Mouse (Mus musculus) E14TG2a.4 (cell line): ENCODE data around the gene Terf2.

Experiments
- H3K27me3 ChIP-seq: 2 replicates; pipeline ENCODE4 v1.6.1; 2014; ENCODE audit warnings: low read length, control low read depth; ENCODE audit not compliant: insufficient read depth
- H3K36me3 ChIP-seq: 2 replicates; pipeline ENCODE4 v1.6.1; 2014; ENCODE audit warnings: low read length, control low read depth; ENCODE audit not compliant: insufficient read depth
- H3K4me1 ChIP-seq: replicated peaks from 2 replicates; pipeline ENCODE4 v1.6.1; 2014; ENCODE audit warnings: low read depth, low read length, control low read depth
- H3K4me3 ChIP-seq: replicated peaks from 2 replicates; pipeline ENCODE4 v1.5.1; 2014; ENCODE audit warnings: mild to moderate bottlenecking, low read length
- H3K9me3 ChIP-seq: 2 replicates; pipeline ENCODE4 v1.6.1; 2014; ENCODE audit warnings: low read length, control low read depth
- CTCF ChIP-seq: conservative IDR thresholded peaks from 2 replicates; pipeline ENCODE4 v1.5.1; 2014; ENCODE audit warnings: low read length
- NANOG ChIP-seq: IDR thresholded peaks from 2 replicates; pipeline ENCODE4 v1.6.1; 2014; ENCODE audit warnings: borderline replicate concordance, low read length, mixed read lengths
- POU5F1 ChIP-seq: IDR thresholded peaks from 2 replicates; pipeline ENCODE4 v1.6.1; 2014; ENCODE audit warnings: low read length, borderline replicate concordance

The Terf2 gene

DNA sequence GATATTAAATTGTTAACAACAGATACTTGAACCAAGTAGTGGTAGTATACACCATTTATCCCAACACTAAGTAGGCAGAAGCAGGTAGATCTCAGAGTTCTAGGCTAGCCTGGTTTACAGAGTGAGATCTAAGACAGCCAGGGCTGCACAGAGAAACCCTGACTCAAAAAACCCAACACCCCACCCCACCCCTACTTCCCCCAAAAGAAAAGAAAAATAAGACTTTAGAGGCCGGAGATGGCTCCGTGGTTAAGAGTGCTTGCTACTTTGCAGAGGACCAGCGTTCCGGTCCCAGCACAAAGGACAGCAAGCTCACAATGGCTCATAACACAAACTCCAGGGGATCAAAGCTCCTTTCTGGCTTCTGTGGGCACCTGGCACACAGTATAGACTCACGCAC, 10.3 kb downstream of the Terf2 start:
- TF ChIP-seq POU5F1: no peak
- no peak for TF ChIP-seq NANOG
- TF ChIP-seq CTCF: no peak
- H3K36me3 ChIP-seq: peaks cover 85% of the 10 kb centered on the region
- peaks cover 33% of the 10 kb centered on the region for H3K4me1 ChIP-seq
- H3K9me3 ChIP-seq: no peaks in the 10 kb centered on the region
- no peak overlapping the region for H3K4me3 ChIP-seq
- H3K27me3 ChIP-seq: no peaks in the 10 kb centered on the region

DNA sequence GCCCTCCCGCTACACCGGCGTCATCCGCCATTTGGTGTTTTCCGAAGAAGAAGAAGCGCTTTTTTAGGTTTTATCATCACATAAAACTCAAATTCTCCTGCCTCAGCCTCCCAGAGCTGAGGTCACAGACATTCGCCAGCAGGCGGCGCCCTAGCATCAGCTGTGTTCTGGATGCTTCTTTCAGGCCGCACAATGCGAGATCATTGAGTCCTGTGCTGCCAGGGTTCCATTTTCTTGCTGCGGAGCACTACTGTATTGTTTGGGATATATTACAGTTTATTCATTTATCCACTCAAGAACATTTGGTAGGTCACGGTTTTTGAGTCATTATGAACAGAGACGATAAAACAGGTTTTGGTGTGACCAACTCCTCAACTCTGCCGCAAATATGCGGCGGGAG, 11.0 kb downstream of the Terf2 start:
- H3K27me3 ChIP-seq: no peaks in the 10 kb centered on the region
- no peaks in the 10 kb centered on the region for H3K9me3 ChIP-seq
- H3K4me3 ChIP-seq: peak overlapping the region; percentile 63
- peaks cover 30% of the 10 kb centered on the region for H3K4me1 ChIP-seq
- no peak for TF ChIP-seq POU5F1
- TF ChIP-seq NANOG: no peak
- peak; percentile 95 for TF ChIP-seq CTCF
- H3K36me3 ChIP-seq: peaks cover 85% of the 10 kb centered on the region

DNA sequence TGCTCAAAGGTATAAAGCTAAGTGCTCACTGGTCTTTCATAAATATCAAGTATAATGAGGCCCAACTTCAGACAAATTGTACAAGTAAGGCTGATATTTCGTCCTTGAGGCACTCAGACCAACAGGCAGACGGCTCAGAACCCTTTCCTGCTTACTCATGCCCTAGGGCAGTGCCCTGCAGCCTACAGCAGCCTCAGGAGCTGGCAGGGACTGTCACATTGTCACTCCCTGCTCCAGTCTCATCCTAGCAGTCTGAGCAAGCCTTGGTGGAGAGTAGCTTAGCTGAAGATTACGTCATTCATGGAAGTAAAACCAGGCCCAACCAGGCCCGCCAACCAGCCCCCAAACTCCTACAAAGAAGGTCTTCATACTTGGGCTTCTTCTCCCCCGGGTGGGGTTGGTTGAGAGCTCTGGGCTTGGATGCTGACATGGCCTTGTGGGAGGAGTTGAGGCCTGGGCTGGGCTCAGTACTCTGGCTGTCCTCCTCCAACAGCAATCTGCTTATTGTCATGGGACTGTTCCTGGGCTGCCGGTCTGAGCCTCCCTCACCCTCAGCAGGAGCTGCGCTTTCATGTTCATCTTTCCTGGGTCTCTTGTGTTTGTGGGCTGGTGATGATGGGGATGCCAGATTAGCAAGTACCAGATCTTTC, 20.0 kb downstream of the Terf2 start:
- TF ChIP-seq NANOG (no peak), POU5F1 (no peak), CTCF (no peak)
- Histone ChIP-seq H3K27me3 (no peaks in the 10 kb centered on the region), H3K4me1 (peaks cover 57% of the 10 kb centered on the region), H3K36me3 (peaks cover 85% of the 10 kb centered on the region), H3K9me3 (no peaks in the 10 kb centered on the region), H3K4me3 (no peak overlapping the region)

- Histone ChIP-seq H3K4me1 (peaks cover 76% of the 10 kb centered on the region), H3K27me3 (no peaks in the 10 kb centered on the region), H3K36me3 (peaks cover 68% of the 10 kb centered on the region), H3K4me3 (no peak overlapping the region), H3K9me3 (no peaks in the 10 kb centered on the region)
- TF ChIP-seq NANOG (no peak), CTCF (no peak), POU5F1 (no peak)
Measured at GRCm38 (mm10) chr8:107074128-107074527, 22.2 kb downstream of the Terf2 start.

DNA sequence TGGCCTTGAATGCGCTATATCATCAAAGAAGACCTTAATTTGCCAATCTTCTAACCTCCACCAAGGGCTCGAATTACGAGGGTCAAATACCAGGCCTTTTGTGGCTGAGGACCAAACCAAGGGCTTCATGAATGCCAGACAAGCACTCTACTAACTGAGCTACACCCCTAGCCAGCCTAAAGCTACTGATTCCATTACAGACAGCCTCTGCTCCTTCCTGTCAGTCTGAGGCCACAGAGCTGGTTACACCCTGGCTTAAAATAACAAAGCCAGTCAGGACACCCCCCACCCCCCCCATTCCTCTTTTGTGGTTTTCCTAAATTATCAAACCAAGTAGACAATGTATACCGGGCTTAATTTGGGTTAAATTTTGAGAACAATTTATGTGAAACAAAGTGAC, 22.6 kb downstream of the Terf2 start:
- no peaks in the 10 kb centered on the region for H3K27me3 ChIP-seq
- H3K36me3 ChIP-seq: peaks cover 64% of the 10 kb centered on the region
- H3K9me3 ChIP-seq: no peaks in the 10 kb centered on the region
- peaks cover 80% of the 10 kb centered on the region for H3K4me1 ChIP-seq
- H3K4me3 ChIP-seq: 0 out of 2 replicates have a peak overlapping the region, but pooled peaks have one; percentile 1
- TF ChIP-seq CTCF (no peak), POU5F1 (no peak), NANOG (no peak)

- Histone ChIP-seq H3K9me3 (no peaks in the 10 kb centered on the region), H3K4me3 (peak within 1 kb of the TSS; percentile 32)
Measured at GRCm38 (mm10) chr8:107065511-107066496, 30.5 kb downstream of the Terf2 start, which contains the start of gene Tmed6. TSS of gene Tmed6 (minus strand) at chr8:107065644.

GRCm38 (mm10) chr8:107062613-107063012, 33.7 kb downstream of the Terf2 start:
- TF ChIP-seq POU5F1 (no peak), NANOG (no peak), CTCF (no peak)
- Histone ChIP-seq H3K36me3 (peaks cover 31% of the 10 kb centered on the region), H3K9me3 (no peaks in the 10 kb centered on the region), H3K27me3 (no peaks in the 10 kb centered on the region), H3K4me3 (no peak overlapping the region), H3K4me1 (peaks cover 59% of the 10 kb centered on the region)

More at GRCm38 (mm10) chr8:107065511-107066496, 30.5 kb downstream of the Terf2 start, which contains the start of gene Tmed6:
- Histone ChIP-seq H3K4me1 (peaks cover 62% of the 10 kb centered on the region), H3K36me3 (peaks cover 3% of the 10 kb centered on the region; the same call in 1 of the 2 replicates), H3K27me3 (no peaks in the 10 kb centered on the region)
- TF ChIP-seq POU5F1: no peak
- TF ChIP-seq CTCF: no peak
- TF ChIP-seq NANOG: no peak

DNA sequence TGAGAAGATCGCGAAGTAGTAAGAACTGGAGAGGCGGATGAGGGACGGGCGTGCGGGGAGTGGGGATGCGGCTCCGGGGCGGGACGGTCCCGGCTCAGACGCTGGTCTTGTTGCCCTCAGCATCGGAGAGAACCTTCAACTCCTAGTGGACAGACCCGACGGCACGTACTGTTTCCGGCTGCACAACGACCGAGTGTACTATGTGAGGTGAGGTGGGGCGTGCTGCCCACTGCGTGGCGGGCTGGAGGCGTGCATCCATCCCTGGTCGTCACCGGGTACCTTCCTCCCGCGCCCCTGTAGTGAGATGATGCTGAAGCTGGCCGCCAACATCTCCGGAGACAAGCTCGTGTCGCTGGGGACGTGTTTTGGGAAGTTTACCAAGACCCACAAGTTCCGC, 39.4 kb downstream of the Terf2 start:
- Histone ChIP-seq H3K27me3 (no peaks in the 10 kb centered on the region), H3K9me3 (no peaks in the 10 kb centered on the region), H3K4me1 (peaks cover 62% of the 10 kb centered on the region), H3K36me3 (peaks cover 71% of the 10 kb centered on the region), H3K4me3 (peak overlapping the region; percentile 100)
- TF ChIP-seq NANOG (no peak), CTCF (no peak), POU5F1 (no peak)
